9 mouse cellular contexts compared by ENCODE assay signal in genomic region chr10:40674151-40674550, GRCm38 (mm10). TPM values are rescaled to one million over a fixed set of nuclear protein-coding genes. Genes with fewer than 3 reads are reported as not detected.
DNase-seq lines count a peak whose midpoint lies in the region; ATAC-seq lines count a peak whose summit lies in the region.
"Had no signal": no experiment of that assay in that cellular context is flagged by ENCODE, and none has a peak within 500 bp of the region (broad histone marks: within the 10 kb centered on the region; RNA-seq: fewer than 3 reads in every experiment).

No protein-coding gene starts in this region.

- H3K4me3 ChIP-seq in forebrain, embryonic 11.5 days (ENCODE audit: low read depth, low read length) = peak overlapping the region; percentile 7; the same call in 1 of the 2 replicates
- peak overlapping the region; percentile 23 for H3K4me3 ChIP-seq in neural tube, embryonic 13.5 days

- no peaks in the 10 kb centered on the region for H3K9me3 ChIP-seq in forebrain, embryonic 11.5 days (ENCODE audit: control insufficient read depth, low read length)
- H3K9me3 ChIP-seq in neural tube, embryonic 13.5 days = no peaks in the 10 kb centered on the region
- H3K9me3 ChIP-seq: megakaryocyte, embryonic 14.5 days had no signal

- H3K36me3 ChIP-seq in forebrain, embryonic 11.5 days (ENCODE audit: control insufficient read depth, insufficient read depth, low read length) = no peaks in the 10 kb centered on the region
- no peaks in the 10 kb centered on the region for H3K36me3 ChIP-seq in neural tube, embryonic 13.5 days

- intact Hi-C loops in left cerebral cortex, postnatal 4 days (cut with DNase I) = no loop called here
- intact Hi-C loops in left cerebral cortex, postnatal 10 days (cut with DNase I) = no loop called here

- 9% methylated on average over 13 of the region's 13 CpGs for WGBS in forebrain, embryonic 11.5 days
- WGBS in neural tube, embryonic 13.5 days = 14% methylated on average over 13 of the region's 13 CpGs

- H3K4me1 ChIP-seq in forebrain, embryonic 11.5 days (replicated peaks; ENCODE audit: control insufficient read depth, insufficient read depth, low read length) = no peaks in the 10 kb centered on the region
- H3K4me1 ChIP-seq in neural tube, embryonic 13.5 days (replicated peaks) = peaks cover 21% of the 10 kb centered on the region
- H3K4me1 ChIP-seq: megakaryocyte, embryonic 14.5 days had no signal

- peak; percentile 19 for DNase-seq in left cerebral cortex, postnatal 4 days
- no peak for DNase-seq in left cerebral cortex, postnatal 10 days (ENCODE audit: extremely low spot score in 1 of 2, low spot score in 2 of 2)
- DNase-seq in forebrain, embryonic 11.5 days (ENCODE audit: low spot score) = peak; percentile 54
- no peak for DNase-seq in urinary bladder, postnatal 10 days (ENCODE audit: low spot score)
- DNase-seq in cerebellum, adult 9-10 months = no peak
- no peak for DNase-seq in layer of hippocampus, postnatal 25 days (ENCODE audit: extremely low spot score in 1 of 2, low spot score in 1 of 2)

- peak overlapping the region; percentile 17; the same call in 1 of the 2 replicates for H3K9ac ChIP-seq in forebrain, embryonic 11.5 days (ENCODE audit: low read length)
- peak overlapping the region; percentile 54 for H3K9ac ChIP-seq in neural tube, embryonic 13.5 days

- no peak for ATAC-seq in forebrain, embryonic 11.5 days (replicated peaks; ENCODE audit: low FRiP score)
- peak; percentile 46 for ATAC-seq in inflammation-experienced regulatory T-cells, adult 6 months
- ATAC-seq in neural tube, embryonic 13.5 days (ENCODE audit: low read depth) = peak; percentile 36; the same call in 1 of the 2 replicates

- H3K27ac ChIP-seq in forebrain, embryonic 11.5 days (ENCODE audit: low read depth, low read length) = no peak overlapping the region
- H3K27ac ChIP-seq in neural tube, embryonic 13.5 days (replicated peaks) = 0 out of 2 replicates have a peak overlapping the region, but pooled peaks have one; percentile 33

- peak overlapping the region; percentile 38; the same call in 1 of the 2 replicates for H3K4me2 ChIP-seq in forebrain, embryonic 11.5 days (ENCODE audit: low read depth, low read length, severe bottlenecking)
- peak overlapping the region; percentile 52 for H3K4me2 ChIP-seq in neural tube, embryonic 13.5 days

- no peaks in the 10 kb centered on the region for H3K27me3 ChIP-seq in forebrain, embryonic 11.5 days (ENCODE audit: control insufficient read depth, insufficient read depth, low read length)
- H3K27me3 ChIP-seq in neural tube, embryonic 13.5 days = no peaks in the 10 kb centered on the region

RNA-seq across cellular contexts. Expression of gene Mettl24, which starts 8.9 kb away (rescaled TPM):
- total RNA-seq in left cerebral cortex, postnatal 4 days (2021) = 1 to 10 TPM in 1 of 2 experiments, under 1 TPM in 1; 0.50 to 1.3 TPM
- total RNA-seq in left cerebral cortex, postnatal 10 days (2021) = 1 to 10 TPM in 1 of 2 experiments, under 1 TPM in 1; 0.99 to 1.1 TPM
- polyA plus RNA-seq in forebrain, embryonic 11.5 days (2014; fragmentation: Nextera tagmentation; extraction: Ambion mirVana) = 0.52 and 1.2 TPM in 2 replicates
- polyA plus RNA-seq in inflammation-experienced regulatory T-cells, adult 6 months (2017; shearing (Covaris generic)) = not detected
- 0.70 and 0.96 TPM in 2 replicates for polyA plus RNA-seq in neural tube, embryonic 13.5 days (2015; fragmentation: Nextera tagmentation; extraction: Ambion mirVana)
- 1 to 10 TPM; 1.7 to 2.3 TPM for total RNA-seq in layer of hippocampus, postnatal 25 days (2021)

RNA-seq across cellular contexts. Expression of gene Ddo, which starts 44.3 kb away (rescaled TPM):
- total RNA-seq in left cerebral cortex, postnatal 4 days (2021) = 1 to 10 TPM; 2.2 to 2.4 TPM
- total RNA-seq in left cerebral cortex, postnatal 10 days (2021) = 1 to 10 TPM; 4.8 to 5.1 TPM
- polyA plus RNA-seq in forebrain, embryonic 11.5 days (2014; fragmentation: Nextera tagmentation; extraction: Ambion mirVana) = 0.09 and 0.15 TPM in 2 replicates
- not detected for polyA plus RNA-seq in inflammation-experienced regulatory T-cells, adult 6 months (2017; shearing (Covaris generic))
- 0.41 and 0.56 TPM in 2 replicates for polyA plus RNA-seq in neural tube, embryonic 13.5 days (2015; fragmentation: Nextera tagmentation; extraction: Ambion mirVana)
- total RNA-seq in layer of hippocampus, postnatal 25 days (2021) = 10 to 100 TPM; 13.6 to 15.0 TPM

Comparison
In these comparisons a context has a peak if more than half of its experiments do, and no peak if none do; other contexts are left out.
1. DNase-seq: peak in left cerebral cortex, postnatal 4 days (single experiment) and forebrain, embryonic 11.5 days (single experiment); none in left cerebral cortex, postnatal 10 days (0 of 2), urinary bladder, postnatal 10 days (single experiment), cerebellum, adult 9-10 months (single experiment) and layer of hippocampus, postnatal 25 days (0 of 2).